Mouse (Mus musculus): ENCODE measurements around the gene Pcare.
A peak's percentile ranks its signal among the peaks of the same experiment; 100 is the strongest.

The Pcare gene

DNA sequence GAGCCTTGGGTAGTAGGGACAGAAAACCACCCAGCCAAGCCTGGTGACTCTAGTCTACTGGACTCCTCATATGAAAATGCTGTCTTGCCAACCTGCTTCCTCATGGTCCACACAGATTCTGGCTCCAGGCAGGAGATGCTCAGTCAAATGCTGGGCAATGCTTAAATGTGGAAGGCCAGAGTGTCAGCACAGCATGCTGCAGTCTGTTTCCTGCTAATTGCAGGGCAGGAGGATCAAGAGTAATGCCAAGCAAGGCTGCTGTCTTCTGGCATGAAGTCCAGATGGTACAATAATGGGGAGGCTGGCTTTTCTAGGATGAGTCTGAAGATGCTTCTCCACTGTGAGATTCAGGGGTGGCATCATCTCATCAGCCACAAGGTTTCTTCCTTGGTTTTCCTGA lies 32.3 kb downstream of the Pcare start:
- peak; percentile 57 for DNase-seq

- no peak for DNase-seq
Observed at GRCm38 (mm10) chr17:71717881-71718625, 34.6 kb downstream of the Pcare start.

GRCm38 (mm10) chr17:71715034-71715433 lies 37.7 kb downstream of the Pcare start:
- DNase-seq = no peak

DNA sequence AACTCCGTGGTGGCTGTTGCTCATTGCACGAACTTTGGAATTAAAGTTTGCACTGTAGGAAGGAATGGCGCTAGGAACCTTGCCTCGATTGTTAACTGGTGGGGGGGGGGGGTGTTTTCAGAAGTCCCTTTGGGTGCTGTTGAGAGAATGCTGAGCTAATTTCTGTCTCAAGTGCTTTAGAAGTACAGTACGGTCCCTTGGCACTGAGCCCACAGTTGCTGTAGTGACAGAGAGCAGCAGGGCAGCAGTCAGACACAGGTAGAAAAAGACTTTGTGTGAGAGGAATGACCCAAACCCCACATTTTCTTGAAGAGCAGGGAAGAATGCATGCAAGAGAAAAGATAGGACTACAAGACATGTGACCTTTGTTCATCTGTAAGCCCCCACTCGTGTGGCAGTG lies 40.4 kb downstream of the Pcare start:
- DNase-seq = no peak

GRCm38 (mm10) chr17:71707715-71708114 lies 45.0 kb downstream of the Pcare start:
- no peak for DNase-seq

DNA sequence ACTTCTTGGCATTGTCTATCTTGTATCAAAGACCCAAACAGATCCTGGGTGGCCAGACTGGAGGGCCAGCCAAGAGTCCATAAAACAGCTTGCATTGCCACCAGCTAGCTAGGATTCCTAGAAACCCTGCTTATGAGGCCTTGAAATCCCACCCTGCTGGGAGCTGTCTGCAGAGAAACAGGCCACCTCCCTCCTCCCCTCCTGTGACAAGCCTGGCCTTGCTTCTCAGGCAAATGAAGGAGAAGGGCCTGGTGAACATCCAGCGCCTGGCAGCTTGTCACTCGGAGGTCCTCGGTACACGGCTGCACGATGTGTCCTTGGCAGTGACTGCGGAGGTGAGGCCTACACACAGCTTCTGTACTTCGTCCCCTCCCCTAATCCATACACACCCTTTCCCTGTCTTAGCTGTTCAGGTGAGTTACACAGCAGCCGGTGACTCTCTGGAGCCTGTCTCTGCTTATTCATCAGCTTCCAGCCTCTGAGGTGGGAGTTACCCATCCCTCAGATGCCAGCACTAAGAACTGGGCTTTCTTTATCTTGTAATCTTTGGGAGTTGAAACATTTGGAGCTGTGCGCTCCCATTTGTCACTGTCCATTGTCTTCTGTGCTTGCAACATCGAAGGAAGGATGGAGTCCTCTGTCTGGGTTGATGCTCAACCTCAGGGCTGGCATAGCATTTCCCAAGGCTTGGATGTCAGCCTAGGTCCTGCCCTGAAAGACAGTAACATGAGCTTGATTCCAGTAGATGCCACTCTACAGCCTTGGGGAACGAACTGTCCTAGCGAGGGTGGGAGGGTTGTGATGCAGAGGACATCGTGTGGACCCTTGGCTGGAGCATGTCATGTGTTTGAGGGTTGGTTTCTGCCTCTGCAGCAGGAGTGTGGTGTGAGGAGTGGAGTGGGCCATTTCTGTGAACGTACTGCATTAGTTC lies 46.9 kb downstream of the Pcare start:
- no peak for DNase-seq

DNA sequence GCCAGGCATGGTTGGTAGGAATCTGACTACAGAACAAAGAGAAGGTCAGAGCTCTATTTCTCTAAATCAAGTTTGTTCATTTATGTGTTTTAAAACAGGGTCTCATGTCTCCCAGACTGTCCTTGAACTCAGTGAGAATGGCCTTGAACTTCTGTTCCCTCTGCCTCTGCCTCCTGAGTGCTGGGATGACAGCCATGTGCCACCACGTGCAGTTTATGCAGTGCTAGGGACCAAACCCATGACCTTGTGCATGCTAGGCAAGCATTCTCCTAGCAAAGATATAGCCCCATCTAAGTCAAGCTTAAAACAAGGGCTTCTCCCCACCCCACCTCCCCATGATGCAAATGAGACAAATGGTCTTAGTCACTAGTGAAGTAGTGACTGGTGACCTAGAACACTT lies 47.6 kb downstream of the Pcare start:
- no peak for DNase-seq

DNA sequence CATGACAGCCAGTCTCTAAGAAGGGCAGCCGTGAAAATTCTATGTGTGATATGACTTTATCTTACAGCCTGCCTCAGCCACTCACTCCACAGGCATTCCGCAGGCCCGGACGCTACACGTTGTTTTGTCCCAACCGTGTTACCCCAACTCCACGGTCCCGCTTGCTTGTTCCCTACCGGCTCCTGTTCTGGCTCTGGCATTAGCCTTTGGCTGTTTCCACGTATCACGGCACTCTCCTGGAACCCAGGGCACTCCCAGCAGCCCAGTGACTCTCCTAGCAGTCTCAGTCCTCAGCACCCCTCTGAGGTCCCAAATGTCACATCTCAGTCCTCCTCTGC lies 54.1 kb downstream of the Pcare start:
- DNase-seq = no peak

- DNase-seq = no peak
Observed at GRCm38 (mm10) chr17:71697896-71698618, 54.6 kb downstream of the Pcare start.

- no peak for DNase-seq
Observed at GRCm38 (mm10) chr17:71696396-71696795, 56.3 kb downstream of the Pcare start.

GRCm38 (mm10) chr17:71695716-71696315 lies 56.9 kb downstream of the Pcare start:
- no peak for DNase-seq

- DNase-seq = no peak
Observed at GRCm38 (mm10) chr17:71695151-71695550, 57.5 kb downstream of the Pcare start.

DNA sequence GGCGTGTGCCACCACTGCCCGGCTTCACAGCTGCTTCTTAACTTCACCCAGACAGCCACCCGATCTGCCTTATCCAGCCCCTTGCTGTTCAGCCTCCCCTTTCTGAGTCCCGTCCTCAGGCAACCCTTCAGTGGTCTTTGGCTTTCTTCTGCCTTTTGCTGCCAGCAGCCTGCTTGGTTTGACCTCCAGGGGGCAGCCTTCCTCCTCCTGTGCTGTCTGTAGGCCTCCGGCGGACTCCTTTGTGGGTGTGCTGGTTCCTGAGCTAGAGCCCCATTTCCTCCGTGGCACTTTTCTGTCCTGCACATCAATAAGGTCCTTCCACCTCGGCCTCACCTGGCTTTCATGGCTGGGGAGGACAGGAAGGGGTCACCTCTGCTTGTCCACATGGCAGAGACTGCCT lies 58.9 kb downstream of the Pcare start:
- DNase-seq = no peak
